Mouse (Mus musculus) heart, embryonic 11.5 days (tissue): ENCODE measurements around the gene Polr2f. TPM values are rescaled to one million over a fixed set of nuclear protein-coding genes. Genes with fewer than 3 reads are reported as not detected.

Experiments
- ATAC-seq: fragments of 200-750 bp; cut with Nextera tagmentation; replicated peaks from 2 replicates; pipeline ENCODE4 v1.8.0; 2017; ENCODE audit warnings: moderate library complexity; ENCODE audit not compliant: insufficient number of reproducible peaks, low FRiP score, low TSS enrichment
- H3K27ac ChIP-seq: fragments of 300-500 bp; sonication (generic); 2 replicates; pipeline ENCODE4 v1.5.1; 2014; ENCODE audit warnings: mild to moderate bottlenecking, low read depth, low read length
- H3K27me3 ChIP-seq: fragments of 300-500 bp; sonication (generic); 2 replicates; pipeline ENCODE4 v1.6.1; 2014; ENCODE audit warnings: mild to moderate bottlenecking, low read length, mixed read lengths; ENCODE audit not compliant: control insufficient read depth, insufficient read depth
- H3K36me3 ChIP-seq: fragments of 300-500 bp; sonication (generic); 2 replicates; pipeline ENCODE4 v1.6.1; 2014; ENCODE audit warnings: mild to moderate bottlenecking, low read length, moderate library complexity, mixed read lengths; ENCODE audit not compliant: control insufficient read depth, insufficient read depth
- H3K4me1 ChIP-seq: fragments of 300-500 bp; sonication (generic); 2 replicates; pipeline ENCODE4 v1.6.1; 2014; ENCODE audit warnings: low read length; ENCODE audit not compliant: control insufficient read depth, insufficient read depth
- H3K4me2 ChIP-seq: fragments of 300-500 bp; sonication (generic); 2 replicates; pipeline ENCODE4 v1.6.1; 2014; ENCODE audit warnings: mild to moderate bottlenecking, moderate library complexity
- H3K4me3 ChIP-seq: fragments of 300-500 bp; sonication (generic); 2 replicates; pipeline ENCODE4 v1.5.1; 2014; ENCODE audit warnings: low read depth, low read length
- H3K9ac ChIP-seq: fragments of 300-500 bp; sonication (generic); 2 replicates; pipeline ENCODE4 v1.6.1; 2014; ENCODE audit warnings: mild to moderate bottlenecking, low read depth, low read length, moderate library complexity
- H3K9me3 ChIP-seq: fragments of 300-500 bp; sonication (generic); replicated peaks from 2 replicates; pipeline ENCODE4 v1.6.1; 2016; ENCODE audit warnings: low read length; ENCODE audit not compliant: control insufficient read depth
- WGBS: fragments of 180-500 bp; shearing (Covaris S2); extraction: QIAGEN DNeasy Blood & Tissue Kit; methylation state at CpG from one replicate; pipeline ENCODE4 v1.1.7; 2014; ENCODE audit not compliant: insufficient replicate concordance; 5-methylcytosine and 5-hydroxymethylcytosine counted together
- polyA plus RNA-seq: library from polyadenylated mRNA; unstranded; fragments of >200 nt; fragmentation: Nextera tagmentation; extraction: Ambion mirVana; gene quantifications from 2 replicates; pipeline ENCODE4 v1.2.1, GENCODE M21; 2014

The Polr2f gene
- polyA plus RNA-seq, 1 experiment from 2014 or later: 297 TPM

DNA sequence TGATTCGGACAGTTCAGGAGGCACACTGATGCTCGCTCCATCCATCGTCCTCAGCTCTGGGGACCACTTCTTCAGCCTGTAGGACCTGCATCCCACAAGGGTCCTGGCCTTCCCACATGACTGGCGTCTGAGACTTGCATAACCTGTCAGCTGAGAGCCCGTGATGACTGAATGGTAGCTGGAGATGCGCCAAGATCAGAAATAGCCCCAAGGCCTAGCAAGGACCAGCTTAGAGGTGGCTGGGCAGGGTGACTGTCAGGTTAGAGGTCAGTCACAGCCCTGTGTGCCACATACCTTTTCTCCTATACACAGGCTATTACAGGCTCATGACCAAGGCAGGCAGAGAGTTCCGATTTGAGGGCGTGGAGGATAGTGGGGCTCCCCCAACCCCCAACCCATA lies 54.7 kb downstream of the Polr2f start:
- WGBS: 69% methylated on average over 8 of the region's 8 CpGs
- H3K4me1 ChIP-seq: peaks cover 22% of the 10 kb centered on the region
- no peak overlapping the region for H3K9ac ChIP-seq
- no peak for ATAC-seq
- H3K4me3 ChIP-seq: no peak overlapping the region
- no peak overlapping the region for H3K27ac ChIP-seq
- H3K4me2 ChIP-seq: no peak overlapping the region
- H3K36me3 ChIP-seq: no peaks in the 10 kb centered on the region
- H3K9me3 ChIP-seq: no peaks in the 10 kb centered on the region
- H3K27me3 ChIP-seq: peaks cover 6% of the 10 kb centered on the region; the same call in 1 of the 2 replicates

DNA sequence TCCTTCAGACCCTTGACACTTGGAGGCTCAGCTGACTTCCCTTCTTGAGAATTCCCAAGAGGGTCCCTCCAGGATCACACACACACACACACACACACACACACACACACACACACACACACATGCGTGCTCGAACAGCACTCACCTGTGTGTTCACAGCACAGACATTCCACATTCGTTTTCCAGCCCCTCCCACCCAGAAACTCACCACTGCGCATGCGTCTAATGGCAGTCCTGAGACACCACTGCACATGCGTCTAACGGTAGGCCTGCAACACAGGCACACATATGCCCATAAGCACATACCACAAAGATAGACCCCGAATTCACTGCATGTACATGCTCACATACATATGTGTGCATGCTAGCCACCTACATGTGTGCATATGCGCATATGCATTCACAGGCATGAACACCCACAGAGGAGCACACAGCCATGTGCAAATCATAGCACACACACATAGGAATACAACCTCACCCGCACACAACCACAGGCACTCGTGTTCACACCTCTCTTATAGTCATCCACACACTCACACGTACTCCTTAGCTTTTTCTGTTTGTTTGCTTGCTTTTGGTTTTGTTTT lies 58.7 kb downstream of the Polr2f start:
- Histone ChIP-seq H3K36me3 (no peaks in the 10 kb centered on the region), H3K27ac (no peak overlapping the region), H3K9ac (no peak overlapping the region), H3K4me3 (no peak overlapping the region), H3K4me1 (peaks cover 28% of the 10 kb centered on the region), H3K4me2 (no peak overlapping the region), H3K9me3 (no peaks in the 10 kb centered on the region), H3K27me3 (peaks cover 13% of the 10 kb centered on the region)
- WGBS: 81% methylated on average over 12 of the region's 12 CpGs
- ATAC-seq: no peak

Other genes starting within 250 kb of the Polr2f start
- 0.23 and 0.47 TPM in 2 replicates for gene Gm49510, start 241.3 kb upstream of the Polr2f start, polyA plus RNA-seq
- gene Sh3bp1, start 241.2 kb upstream of the Polr2f start, polyA plus RNA-seq: 25.0 and 29.3 TPM in 2 replicates
- 24.3 and 25.7 TPM in 2 replicates for gene Pdxp, start 227.1 kb upstream of the Polr2f start, polyA plus RNA-seq
- gene Lgals1, start 214.3 kb upstream of the Polr2f start, polyA plus RNA-seq: 541 and 566 TPM in 2 replicates
- gene Nol12, start 206.1 kb upstream of the Polr2f start, polyA plus RNA-seq: 43.6 and 51.4 TPM in 2 replicates
- gene Triobp, start 193.3 kb upstream of the Polr2f start, polyA plus RNA-seq: 49.5 and 57.8 TPM in 2 replicates
- gene H1f0, start 112.6 kb upstream of the Polr2f start, polyA plus RNA-seq: 74.6 and 178 TPM in 2 replicates
- not detected in 2 replicates for gene Galr3, start 99.1 kb upstream of the Polr2f start, polyA plus RNA-seq
- gene Ankrd54, start 78.1 kb upstream of the Polr2f start, polyA plus RNA-seq: 28.2 and 28.7 TPM in 2 replicates
- gene Eif3l, start 65.8 kb upstream of the Polr2f start, polyA plus RNA-seq: 166 and 189 TPM in 2 replicates
- 11.9 and 13.6 TPM in 2 replicates for gene Micall1, start 32.1 kb upstream of the Polr2f start, polyA plus RNA-seq
- gene 1700088E04Rik, start 244 bp downstream of the Polr2f start, polyA plus RNA-seq: 7.1 and 8.2 TPM in 2 replicates
- 1.1 and 1.3 TPM in 2 replicates for gene Sox10, start 24.2 kb downstream of the Polr2f start, polyA plus RNA-seq
- gene Pick1, start 88.2 kb downstream of the Polr2f start, polyA plus RNA-seq: 17.6 and 19.3 TPM in 2 replicates
- gene Gm49486, start 88.4 kb downstream of the Polr2f start, polyA plus RNA-seq: 0.59 and 0.64 TPM in 2 replicates
- gene Slc16a8, start 113.8 kb downstream of the Polr2f start, polyA plus RNA-seq: 0.17 TPM in 1 of 2 replicates, not detected in the other
- gene Baiap2l2, start 144.5 kb downstream of the Polr2f start, polyA plus RNA-seq: 11.1 and 14.0 TPM in 2 replicates
- 11.6 and 12.9 TPM in 2 replicates for gene Pla2g6, start 187.4 kb downstream of the Polr2f start, polyA plus RNA-seq
- 3.0 and 3.3 TPM in 2 replicates for gene Maff, start 205.6 kb downstream of the Polr2f start, polyA plus RNA-seq